Mouse (Mus musculus) midbrain, embryonic 15.5 days (tissue): ENCODE data around the gene Akap7. TPM values are rescaled to one million over a fixed set of nuclear protein-coding genes. Genes with fewer than 3 reads are reported as not detected.
A peak's percentile ranks its signal among the peaks of the same experiment; 100 is the strongest.

Experiments used
- ATAC-seq: fragments of 200-750 bp; cut with Nextera tagmentation; replicated peaks from 2 replicates; pipeline ENCODE4 v1.8.0; 2017; ENCODE audit warnings: moderate TSS enrichment
- H3K27ac ChIP-seq: fragments of 300-500 bp; sonication (generic); 2 replicates; pipeline ENCODE4 v1.5.1; 2015; ENCODE audit warnings: mild to moderate bottlenecking, inconsistent platforms
- H3K27me3 ChIP-seq: fragments of 300-500 bp; sonication (generic); replicated peaks from 2 replicates; pipeline ENCODE4 v1.6.1; 2015; ENCODE audit warnings: inconsistent platforms
- H3K36me3 ChIP-seq: fragments of 300-500 bp; sonication (generic); replicated peaks from 2 replicates; pipeline ENCODE4 v1.6.1; 2015; ENCODE audit warnings: inconsistent platforms
- H3K4me1 ChIP-seq: fragments of 300-500 bp; sonication (generic); 2 replicates; pipeline ENCODE4 v1.6.1; 2015; ENCODE audit warnings: inconsistent platforms
- H3K4me2 ChIP-seq: fragments of 300-500 bp; sonication (generic); 2 replicates; pipeline ENCODE4 v1.6.1; 2015; ENCODE audit warnings: inconsistent platforms, mild to moderate bottlenecking, moderate library complexity
- H3K4me3 ChIP-seq: fragments of 300-500 bp; sonication (generic); 2 replicates; pipeline ENCODE4 v1.5.1; 2015; ENCODE audit warnings: mild to moderate bottlenecking, inconsistent platforms
- H3K9ac ChIP-seq: fragments of 300-500 bp; sonication (generic); 2 replicates; pipeline ENCODE4 v1.6.1; 2015; ENCODE audit warnings: mild to moderate bottlenecking, inconsistent platforms
- H3K9me3 ChIP-seq: fragments of 300-500 bp; sonication (generic); 2 replicates; pipeline ENCODE4 v1.6.1; 2016; ENCODE audit warnings: inconsistent platforms
- WGBS: fragments of 180-500 bp; shearing (Covaris S2); methylation state at CpG from one replicate; pipeline ENCODE4 v1.1.7; 2015; ENCODE audit warnings: mixed read lengths; 5-methylcytosine and 5-hydroxymethylcytosine counted together
- polyA plus RNA-seq: library from polyadenylated mRNA; unstranded; fragments of >200 nt; fragmentation: Nextera tagmentation; extraction: Ambion mirVana; gene quantifications from 2 replicates; pipeline ENCODE4 v1.2.1, GENCODE M21; 2015

Akap7 gene
- polyA plus RNA-seq, 1 experiment from 2014 or later = 42.4 TPM

- whole genome bisulfite sequencing = 76% methylated on average over 3 of the region's 3 CpGs
- no peak overlapping the region for H3K27ac ChIP-seq
- H3K4me3 ChIP-seq = no peak overlapping the region
- no peak for ATAC-seq
- H3K4me2 ChIP-seq = no peak overlapping the region
- no peak overlapping the region for H3K9ac ChIP-seq
- H3K27me3 ChIP-seq = no peaks in the 10 kb centered on the region
- no peaks in the 10 kb centered on the region for H3K9me3 ChIP-seq
- H3K36me3 ChIP-seq = no peaks in the 10 kb centered on the region
- no peaks in the 10 kb centered on the region for H3K4me1 ChIP-seq
Observed at GRCm38 (mm10) chr10:25232700-25233099, 75.0 kb downstream of the Akap7 start.

- 26% methylated on average over 5 of the region's 5 CpGs for WGBS
Observed at GRCm38 (mm10) chr10:25231358-25231757, 76.3 kb downstream of the Akap7 start.

GRCm38 (mm10) chr10:25224371-25224770 lies 83.3 kb downstream of the Akap7 start:
- WGBS = 89% methylated on average over 5 of the region's 5 CpGs
- Histone ChIP-seq H3K9ac (no peak overlapping the region), H3K36me3 (no peaks in the 10 kb centered on the region), H3K27me3 (no peaks in the 10 kb centered on the region), H3K9me3 (no peaks in the 10 kb centered on the region), H3K4me3 (no peak overlapping the region), H3K27ac (no peak overlapping the region), H3K4me2 (no peak overlapping the region), H3K4me1 (0 out of 2 replicates have a peak, but pooled peaks cover 2% of the 10 kb centered on the region)
- no peak for ATAC-seq

More at GRCm38 (mm10) chr10:25231358-25231757, 76.3 kb downstream of the Akap7 start:
- no peak overlapping the region for H3K4me3 ChIP-seq
- H3K9me3 ChIP-seq = no peaks in the 10 kb centered on the region
- H3K27ac ChIP-seq = no peak overlapping the region
- no peak for ATAC-seq
- no peaks in the 10 kb centered on the region for H3K36me3 ChIP-seq
- no peaks in the 10 kb centered on the region for H3K27me3 ChIP-seq
- H3K4me1 ChIP-seq = no peaks in the 10 kb centered on the region
- H3K4me2 ChIP-seq = no peak overlapping the region
- H3K9ac ChIP-seq = no peak overlapping the region

GRCm38 (mm10) chr10:25220754-25221153 lies 86.9 kb downstream of the Akap7 start:
- Histone ChIP-seq H3K27ac (no peak overlapping the region), H3K9ac (no peak overlapping the region), H3K36me3 (no peaks in the 10 kb centered on the region), H3K4me3 (no peak overlapping the region), H3K9me3 (no peaks in the 10 kb centered on the region), H3K27me3 (no peaks in the 10 kb centered on the region), H3K4me1 (0 out of 2 replicates have a peak, but pooled peaks cover 3% of the 10 kb centered on the region), H3K4me2 (no peak overlapping the region)
- no peak for ATAC-seq
- WGBS = 93% methylated on average over 3 of the region's 3 CpGs

- no peak overlapping the region for H3K9ac ChIP-seq
- H3K36me3 ChIP-seq = no peaks in the 10 kb centered on the region
- H3K27me3 ChIP-seq = no peaks in the 10 kb centered on the region
- no peaks in the 10 kb centered on the region for H3K9me3 ChIP-seq
- 0 out of 2 replicates have a peak, but pooled peaks have one; percentile 38 for ATAC-seq
- H3K4me1 ChIP-seq = 0 out of 2 replicates have a peak, but pooled peaks cover 3% of the 10 kb centered on the region
- H3K27ac ChIP-seq = no peak overlapping the region
- WGBS = 80% methylated on average over 15 of the region's 15 CpGs
- H3K4me3 ChIP-seq = no peak overlapping the region
- H3K4me2 ChIP-seq = no peak overlapping the region
Observed at GRCm38 (mm10) chr10:25219901-25220495, 87.7 kb downstream of the Akap7 start.

GRCm38 (mm10) chr10:25219220-25219628 lies 88.4 kb downstream of the Akap7 start:
- WGBS = 12% methylated on average over 7 of the region's 7 CpGs

GRCm38 (mm10) chr10:25218746-25219145 lies 88.9 kb downstream of the Akap7 start:
- Histone ChIP-seq H3K4me2 (no peak overlapping the region), H3K27me3 (no peaks in the 10 kb centered on the region), H3K9ac (no peak overlapping the region), H3K27ac (no peak overlapping the region), H3K36me3 (no peaks in the 10 kb centered on the region), H3K4me1 (0 out of 2 replicates have a peak, but pooled peaks cover 3% of the 10 kb centered on the region), H3K4me3 (no peak overlapping the region), H3K9me3 (no peaks in the 10 kb centered on the region)
- peak; percentile 65 for ATAC-seq
- 74% methylated on average over 7 of the region's 7 CpGs for WGBS

More at GRCm38 (mm10) chr10:25219220-25219628, 88.4 kb downstream of the Akap7 start:
- peak overlapping the region; percentile 19; the same call in 1 of the 2 replicates for H3K4me3 ChIP-seq
- peak; percentile 89 for ATAC-seq
- H3K36me3 ChIP-seq = no peaks in the 10 kb centered on the region
- no peaks in the 10 kb centered on the region for H3K27me3 ChIP-seq
- H3K4me2 ChIP-seq = peak overlapping the region; percentile 43
- no peak overlapping the region for H3K27ac ChIP-seq
- H3K4me1 ChIP-seq = 0 out of 2 replicates have a peak, but pooled peaks cover 3% of the 10 kb centered on the region
- no peaks in the 10 kb centered on the region for H3K9me3 ChIP-seq
- H3K9ac ChIP-seq = peak overlapping the region; percentile 28; the same call in 1 of the 2 replicates

- H3K27me3 ChIP-seq = no peaks in the 10 kb centered on the region
- H3K36me3 ChIP-seq = no peaks in the 10 kb centered on the region
- H3K27ac ChIP-seq = no peak overlapping the region
- no peaks in the 10 kb centered on the region for H3K9me3 ChIP-seq
- 0 out of 2 replicates have a peak, but pooled peaks cover 3% of the 10 kb centered on the region for H3K4me1 ChIP-seq
- H3K9ac ChIP-seq = no peak overlapping the region
- WGBS = 86% methylated on average over 3 of the region's 3 CpGs
- no peak for ATAC-seq
- H3K4me3 ChIP-seq = no peak overlapping the region
- H3K4me2 ChIP-seq = no peak overlapping the region
Observed at GRCm38 (mm10) chr10:25215977-25216376, 91.7 kb downstream of the Akap7 start.

GRCm38 (mm10) chr10:25213716-25214115 lies 94.0 kb downstream of the Akap7 start:
- no peaks in the 10 kb centered on the region for H3K36me3 ChIP-seq
- ATAC-seq = no peak
- H3K4me2 ChIP-seq = no peak overlapping the region
- H3K27me3 ChIP-seq = no peaks in the 10 kb centered on the region
- no peak overlapping the region for H3K4me3 ChIP-seq
- H3K4me1 ChIP-seq = no peaks in the 10 kb centered on the region
- no peak overlapping the region for H3K27ac ChIP-seq
- no peaks in the 10 kb centered on the region for H3K9me3 ChIP-seq
- H3K9ac ChIP-seq = no peak overlapping the region
- WGBS = 87% methylated on average over 4 of the region's 4 CpGs

- Histone ChIP-seq H3K4me3 (no peak overlapping the region), H3K4me1 (peaks cover 4% of the 10 kb centered on the region; the same call in 1 of the 2 replicates), H3K9me3 (no peaks in the 10 kb centered on the region), H3K36me3 (no peaks in the 10 kb centered on the region), H3K27me3 (no peaks in the 10 kb centered on the region), H3K27ac (no peak overlapping the region), H3K4me2 (no peak overlapping the region), H3K9ac (no peak overlapping the region)
- WGBS = 46% methylated on average over 7 of the region's 7 CpGs
- ATAC-seq = peak; percentile 33; the same call in 1 of the 2 replicates
Observed at GRCm38 (mm10) chr10:25208619-25209018, 99.1 kb downstream of the Akap7 start.

GRCm38 (mm10) chr10:25207866-25208265 lies 99.8 kb downstream of the Akap7 start:
- Histone ChIP-seq H3K4me3 (no peak overlapping the region), H3K4me1 (peaks cover 4% of the 10 kb centered on the region; the same call in 1 of the 2 replicates), H3K9ac (no peak overlapping the region), H3K36me3 (no peaks in the 10 kb centered on the region), H3K27me3 (no peaks in the 10 kb centered on the region), H3K4me2 (no peak overlapping the region), H3K9me3 (no peaks in the 10 kb centered on the region), H3K27ac (no peak overlapping the region)
- WGBS = 46% methylated on average over 6 of the region's 6 CpGs
- peak; percentile 33; the same call in 1 of the 2 replicates for ATAC-seq

GRCm38 (mm10) chr10:25200691-25201090 lies 107.0 kb downstream of the Akap7 start:
- Histone ChIP-seq H3K27me3 (no peaks in the 10 kb centered on the region), H3K9ac (no peak overlapping the region)
- WGBS = 82% methylated on average over 7 of the region's 7 CpGs

More at GRCm38 (mm10) chr10:25200691-25201090, 107.0 kb downstream of the Akap7 start:
- H3K4me3 ChIP-seq = peak overlapping the region; percentile 46
- H3K27ac ChIP-seq = peak overlapping the region; percentile 68; the same call in 1 of the 2 replicates
- ATAC-seq = no peak
- no peaks in the 10 kb centered on the region for H3K9me3 ChIP-seq
- H3K4me1 ChIP-seq = peaks cover 12% of the 10 kb centered on the region
- no peaks in the 10 kb centered on the region for H3K36me3 ChIP-seq
- peak overlapping the region; percentile 71 for H3K4me2 ChIP-seq
